Mouse (Mus musculus) erythroblast, embryonic 14.5 days (primary cell): ENCODE data around the gene Wdr6.

ENCODE experiments used
- GATA1 ChIP-seq: IDR thresholded peaks from 2 replicates; pipeline ENCODE4 v1.6.1; 2012; ENCODE audit warnings: low read length, inconsistent platforms, mixed read lengths
- TAL1 ChIP-seq: IDR thresholded peaks from 3 replicates; pipeline ENCODE4 v1.6.1; 2012; ENCODE audit warnings: low read length, inconsistent platforms, mixed read lengths

DNA sequence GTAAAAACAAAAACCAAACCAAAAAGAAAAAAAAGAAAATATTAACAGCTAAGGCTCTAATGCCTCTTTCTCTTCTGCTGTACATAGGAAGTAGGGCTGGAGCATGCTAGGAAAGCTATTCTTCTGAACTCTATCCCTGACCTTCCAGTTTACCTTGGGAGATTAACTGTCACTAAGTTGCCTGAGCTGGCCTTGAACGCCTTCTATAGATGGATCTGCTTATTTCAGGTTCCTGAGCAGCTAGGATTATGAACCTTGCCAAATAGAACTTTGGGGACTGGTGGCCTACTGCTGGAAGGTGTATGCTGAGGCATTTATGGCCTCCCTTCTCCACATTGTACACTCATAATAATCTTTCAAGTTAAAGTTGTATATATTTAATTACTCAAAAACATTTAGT is 47.6 kb downstream of the Wdr6 start:
- TF ChIP-seq GATA1 (no peak), TAL1 (no peak)
